8 mouse cellular contexts compared by ENCODE assay signal in the genomic region with DNA sequence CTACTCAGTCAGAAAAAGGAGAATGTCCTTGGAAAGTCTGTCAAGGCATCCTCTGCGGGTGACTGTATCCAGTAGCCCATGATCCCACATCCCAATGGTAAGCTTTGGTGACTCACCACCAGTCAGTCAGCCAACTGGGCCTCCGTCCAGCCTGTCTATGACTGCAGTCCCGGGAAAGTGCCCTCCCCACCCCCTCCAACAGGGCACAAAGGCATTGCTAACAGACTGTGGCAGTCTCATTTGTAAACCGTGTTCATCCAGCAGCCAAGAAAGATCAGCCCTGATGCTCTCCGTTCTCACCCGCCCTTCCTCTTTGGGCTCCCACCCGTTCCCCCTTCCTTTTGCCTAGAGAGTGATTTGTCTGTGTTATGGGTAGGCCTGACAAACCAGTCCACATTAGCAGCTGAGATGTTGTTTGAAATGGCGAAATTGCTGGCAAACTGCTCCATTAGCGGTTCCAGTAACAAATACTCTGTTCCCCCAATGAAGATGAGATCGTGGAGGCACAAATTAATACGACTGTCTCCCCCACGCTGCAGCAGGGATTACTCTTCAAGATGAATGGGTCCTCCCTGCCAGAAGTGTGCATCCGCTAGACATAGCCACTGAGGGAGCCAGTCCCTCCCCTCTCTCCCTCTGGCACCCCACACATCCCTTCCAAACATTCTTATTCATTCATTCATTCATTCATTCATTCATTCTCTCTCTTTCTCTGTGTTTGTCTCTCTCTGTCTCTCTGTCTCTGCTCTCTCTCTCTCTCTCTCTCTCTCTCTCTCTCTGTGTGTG.
A peak's percentile ranks its signal among the peaks of the same experiment; 100 is the strongest.
DNase-seq lines count a peak whose midpoint lies in the region; ATAC-seq lines count a peak whose summit lies in the region.
"Had no signal": no experiment of that assay in that cellular context is flagged by ENCODE, and none has a peak within 500 bp of the region (broad histone marks: within the 10 kb centered on the region; RNA-seq: fewer than 3 reads in every experiment).

No protein-coding gene starts in this region.

- no peaks in the 10 kb centered on the region for H3K36me3 ChIP-seq in intestine, embryonic 16.5 days (ENCODE audit: control insufficient read depth, insufficient read depth, low read length)
- H3K36me3 ChIP-seq: liver, embryonic 13.5 days had no signal

- no peak overlapping the region for H3K9ac ChIP-seq in intestine, embryonic 16.5 days (ENCODE audit: low read depth, low read length)
- H3K9ac ChIP-seq: liver, embryonic 13.5 days had no signal

- intact Hi-C loops in gastrocnemius, postnatal 36 days (cut with DNase I) = no loop called here

- no peaks in the 10 kb centered on the region for H3K9me3 ChIP-seq in intestine, embryonic 16.5 days (ENCODE audit: control insufficient read depth, low read length)
- H3K9me3 ChIP-seq: liver, embryonic 13.5 days had no signal

- WGBS in intestine, embryonic 16.5 days = 52% methylated on average over 13 of the region's 13 CpGs

- no peaks in the 10 kb centered on the region for H3K27me3 ChIP-seq in intestine, embryonic 16.5 days (replicated peaks; ENCODE audit: control insufficient read depth, insufficient read depth, low read length)
- H3K27me3 ChIP-seq: liver, embryonic 13.5 days had no signal

- no peak overlapping the region for H3K4me3 ChIP-seq in intestine, embryonic 16.5 days (ENCODE audit: low read length)
- H3K4me3 ChIP-seq: liver, embryonic 13.5 days had no signal

- DNase-seq in adrenal gland, adult 18-20 months (ENCODE audit: low spot score in 2 of 2) = peak; percentile 70 to 81
- DNase-seq in cerebellum, adult 11-12 months = peak; percentile 91
- DNase-seq in gastrocnemius, postnatal 36 days = peak; percentile 47 to 50
- peak; percentile 53 to 63 for DNase-seq in lung, adult 18-20 months
- peak; percentile 65 for DNase-seq in right cerebral cortex, postnatal 14 days
- no peak for DNase-seq in thymus, postnatal 36 days
- DNase-seq: liver, embryonic 13.5 days had no signal

- 0 out of 2 replicates have a peak overlapping the region, but pooled peaks have one; percentile 17 for H3K27ac ChIP-seq in intestine, embryonic 16.5 days (ENCODE audit: low read length)
- H3K27ac ChIP-seq: liver, embryonic 13.5 days had no signal

- no peak overlapping the region for H3K4me2 ChIP-seq in intestine, embryonic 16.5 days (ENCODE audit: low read depth, low read length)
- H3K4me2 ChIP-seq: liver, embryonic 13.5 days had no signal

- peaks cover 7% of the 10 kb centered on the region; the same call in 1 of the 2 replicates for H3K4me1 ChIP-seq in intestine, embryonic 16.5 days (ENCODE audit: control insufficient read depth, insufficient read depth, low read length)
- H3K4me1 ChIP-seq: liver, embryonic 13.5 days had no signal

- ATAC-seq in intestine, embryonic 16.5 days = peak; percentile 72

Comparison
In these comparisons a context has a peak if more than half of its experiments do, and no peak if none do; other contexts are left out.
1. DNase-seq: peak in adrenal gland, adult 18-20 months (2 of 2), cerebellum, adult 11-12 months (single experiment), gastrocnemius, postnatal 36 days (2 of 2), lung, adult 18-20 months (2 of 2) and right cerebral cortex, postnatal 14 days (single experiment); none in thymus, postnatal 36 days (0 of 2).